Mouse (Mus musculus): ENCODE data around the gene Syt17. TPM values are rescaled to one million over a fixed set of nuclear protein-coding genes. Genes with fewer than 3 reads are reported as not detected.
"Not testable (repeated sequence)": the region's sequence is repeated elsewhere in the genome, so short reads cannot be mapped to it uniquely, and the experiment has no call there.

The Syt17 gene
- polyA plus RNA-seq, 1 experiment from 2014 or later: 13.6 TPM

GRCm38 (mm10) chr7:118362258-118362657, 85.8 kb downstream of the Syt17 start:
- DNase-seq (ENCODE audit: low spot score) (no peak), ATAC-seq (replicated peaks; ENCODE audit: low FRiP score, low read depth) (no peak)
- Histone ChIP-seq H3K27me3 (ENCODE audit: insufficient read depth, low read length) (no peaks in the 10 kb centered on the region), H3K4me3 (replicated peaks; ENCODE audit: low read depth, low read length) (no peak overlapping the region), H3K36me3 (ENCODE audit: insufficient read depth, low read length) (no peaks in the 10 kb centered on the region), H3K4me1 (replicated peaks; ENCODE audit: insufficient read depth, low read length) (peaks cover 5% of the 10 kb centered on the region; the same call in 1 of the 2 replicates), H3K9me3 (replicated peaks; ENCODE audit: low read length) (no peaks in the 10 kb centered on the region), H3K9ac (ENCODE audit: low read depth, low read length) (no peak overlapping the region), H3K4me2 (ENCODE audit: low read length) (no peak overlapping the region), H3K27ac (no peak overlapping the region)
- WGBS: 50% methylated on average over 3 of the region's 3 CpGs
- no peak for TF ChIP-seq CTCF (IDR thresholded peaks at IDR 0.05; ENCODE audit: low read depth)

GRCm38 (mm10) chr7:118358977-118359376, 89.0 kb downstream of the Syt17 start:
- Histone ChIP-seq H3K4me3 (replicated peaks; ENCODE audit: low read depth, low read length) (no peak overlapping the region), H3K4me2 (ENCODE audit: low read length) (no peak overlapping the region), H3K27ac (no peak overlapping the region), H3K9ac (ENCODE audit: low read depth, low read length) (no peak overlapping the region), H3K4me1 (replicated peaks; ENCODE audit: insufficient read depth, low read length) (no peaks in the 10 kb centered on the region), H3K27me3 (ENCODE audit: insufficient read depth, low read length) (no peaks in the 10 kb centered on the region), H3K9me3 (replicated peaks; ENCODE audit: low read length) (no peaks in the 10 kb centered on the region), H3K36me3 (ENCODE audit: insufficient read depth, low read length) (no peaks in the 10 kb centered on the region)
- ATAC-seq (replicated peaks; ENCODE audit: low FRiP score, low read depth): no peak; the same call in 1 of the 2 replicates
- no peak for TF ChIP-seq CTCF (IDR thresholded peaks at IDR 0.05; ENCODE audit: low read depth)
- DNase-seq (ENCODE audit: low spot score): peak; percentile 40
- WGBS: 37% methylated on average over 3 of the region's 3 CpGs

GRCm38 (mm10) chr7:118356410-118357005, 91.5 kb downstream of the Syt17 start:
- not testable (repeated sequence) for H3K36me3 ChIP-seq (ENCODE audit: insufficient read depth, low read length); H3K4me3 ChIP-seq (replicated peaks; ENCODE audit: low read depth, low read length); H3K4me2 ChIP-seq (ENCODE audit: low read length); H3K4me1 ChIP-seq (replicated peaks; ENCODE audit: insufficient read depth, low read length); H3K9me3 ChIP-seq (replicated peaks; ENCODE audit: low read length); H3K27ac ChIP-seq; H3K27me3 ChIP-seq (ENCODE audit: insufficient read depth, low read length); DNase-seq (ENCODE audit: low spot score); ATAC-seq (replicated peaks; ENCODE audit: low FRiP score, low read depth); H3K9ac ChIP-seq (ENCODE audit: low read depth, low read length)
- 88% methylated on average over 8 of the region's 8 CpGs for WGBS

GRCm38 (mm10) chr7:118350840-118351239, 97.2 kb downstream of the Syt17 start:
- no peaks in the 10 kb centered on the region for H3K36me3 ChIP-seq (ENCODE audit: insufficient read depth, low read length)
- H3K27ac ChIP-seq: no peak overlapping the region
- H3K9ac ChIP-seq (ENCODE audit: low read depth, low read length): no peak overlapping the region
- DNase-seq (ENCODE audit: low spot score) (no peak), ATAC-seq (replicated peaks; ENCODE audit: low FRiP score, low read depth) (no peak)
- TF ChIP-seq CTCF (IDR thresholded peaks at IDR 0.05; ENCODE audit: low read depth): no peak
- 60% methylated on average over 2 of the region's 2 CpGs for WGBS
- no peaks in the 10 kb centered on the region for H3K4me1 ChIP-seq (replicated peaks; ENCODE audit: insufficient read depth, low read length)
- no peaks in the 10 kb centered on the region for H3K27me3 ChIP-seq (ENCODE audit: insufficient read depth, low read length)
- H3K4me2 ChIP-seq (ENCODE audit: low read length): no peak overlapping the region
- no peaks in the 10 kb centered on the region; the same call in 1 of the 2 replicates for H3K9me3 ChIP-seq (replicated peaks; ENCODE audit: low read length)
- H3K4me3 ChIP-seq (replicated peaks; ENCODE audit: low read depth, low read length): no peak overlapping the region

- H3K4me1 ChIP-seq (replicated peaks; ENCODE audit: insufficient read depth, low read length): no peaks in the 10 kb centered on the region
- no peak overlapping the region for H3K9ac ChIP-seq (ENCODE audit: low read depth, low read length)
- TF ChIP-seq CTCF (IDR thresholded peaks at IDR 0.05; ENCODE audit: low read depth): no peak
- DNase-seq (ENCODE audit: low spot score) (no peak), ATAC-seq (replicated peaks; ENCODE audit: low FRiP score, low read depth) (no peak)
- 70% methylated on average over 2 of the region's 2 CpGs for WGBS
- H3K27me3 ChIP-seq (ENCODE audit: insufficient read depth, low read length): no peaks in the 10 kb centered on the region
- no peak overlapping the region for H3K4me2 ChIP-seq (ENCODE audit: low read length)
- H3K27ac ChIP-seq: no peak overlapping the region
- no peaks in the 10 kb centered on the region; the same call in 1 of the 2 replicates for H3K9me3 ChIP-seq (replicated peaks; ENCODE audit: low read length)
- H3K4me3 ChIP-seq (replicated peaks; ENCODE audit: low read depth, low read length): no peak overlapping the region
- no peaks in the 10 kb centered on the region for H3K36me3 ChIP-seq (ENCODE audit: insufficient read depth, low read length)
Observed at GRCm38 (mm10) chr7:118346943-118347342, 101.1 kb downstream of the Syt17 start.

- H3K9ac ChIP-seq (ENCODE audit: low read depth, low read length): no peak overlapping the region
- ATAC-seq (replicated peaks; ENCODE audit: low FRiP score, low read depth): no peak
- DNase-seq (ENCODE audit: low spot score): no peak
- H3K27ac ChIP-seq: no peak overlapping the region
- no peak overlapping the region for H3K4me3 ChIP-seq (replicated peaks; ENCODE audit: low read depth, low read length)
- no peak for TF ChIP-seq CTCF (IDR thresholded peaks at IDR 0.05; ENCODE audit: low read depth)
- H3K36me3 ChIP-seq (ENCODE audit: insufficient read depth, low read length): no peaks in the 10 kb centered on the region
- no peak overlapping the region for H3K4me2 ChIP-seq (ENCODE audit: low read length)
- no peaks in the 10 kb centered on the region for H3K27me3 ChIP-seq (ENCODE audit: insufficient read depth, low read length)
- no peaks in the 10 kb centered on the region; the same call in 1 of the 2 replicates for H3K9me3 ChIP-seq (replicated peaks; ENCODE audit: low read length)
- no peaks in the 10 kb centered on the region for H3K4me1 ChIP-seq (replicated peaks; ENCODE audit: insufficient read depth, low read length)
- 70% methylated on average over 2 of the region's 2 CpGs for WGBS
Observed at GRCm38 (mm10) chr7:118346432-118346831, 101.6 kb downstream of the Syt17 start.

GRCm38 (mm10) chr7:118345396-118345795, 102.6 kb downstream of the Syt17 start:
- H3K27me3 ChIP-seq (ENCODE audit: insufficient read depth, low read length): no peaks in the 10 kb centered on the region
- H3K4me3 ChIP-seq (replicated peaks; ENCODE audit: low read depth, low read length): no peak overlapping the region
- H3K9ac ChIP-seq (ENCODE audit: low read depth, low read length): no peak overlapping the region
- no peak overlapping the region for H3K27ac ChIP-seq
- ATAC-seq (replicated peaks; ENCODE audit: low FRiP score, low read depth) (no peak), DNase-seq (ENCODE audit: low spot score) (no peak)
- no peaks in the 10 kb centered on the region; the same call in 1 of the 2 replicates for H3K9me3 ChIP-seq (replicated peaks; ENCODE audit: low read length)
- no peak for TF ChIP-seq CTCF (IDR thresholded peaks at IDR 0.05; ENCODE audit: low read depth)
- H3K4me2 ChIP-seq (ENCODE audit: low read length): no peak overlapping the region
- no peaks in the 10 kb centered on the region for H3K36me3 ChIP-seq (ENCODE audit: insufficient read depth, low read length)
- no peaks in the 10 kb centered on the region for H3K4me1 ChIP-seq (replicated peaks; ENCODE audit: insufficient read depth, low read length)
- WGBS: 78% methylated on average over 3 of the region's 3 CpGs
